ENCODE assay signal across 26 mouse cellular contexts in genomic region chr2:93497221-93497620, GRCm38 (mm10). TPM values are rescaled to one million over a fixed set of nuclear protein-coding genes. Genes with fewer than 3 reads are reported as not detected.
DNase-seq lines count a peak whose midpoint lies in the region; ATAC-seq lines count a peak whose summit lies in the region.
"Had no signal": no experiment of that assay in that cellular context is flagged by ENCODE, and none has a peak within 500 bp of the region (broad histone marks: within the 10 kb centered on the region; RNA-seq: fewer than 3 reads in every experiment).

No protein-coding gene starts in this region.

- H3K4me1 ChIP-seq in midbrain, embryonic 11.5 days (ENCODE audit: control insufficient read depth, insufficient read depth, low read length): no peaks in the 10 kb centered on the region
- no peaks in the 10 kb centered on the region for H3K4me1 ChIP-seq in midbrain, embryonic 15.5 days
- H3K4me1 ChIP-seq in embryonic facial prominence, embryonic 10.5 days: peaks cover 21% of the 10 kb centered on the region
- peaks cover 49% of the 10 kb centered on the region for H3K4me1 ChIP-seq in limb, embryonic 10.5 days
- H3K4me1 ChIP-seq: forebrain, embryonic 12.5 days; forebrain, embryonic 15.5 days; heart, embryonic 10.5 days; heart, embryonic 13.5 days had no signal

- WGBS in midbrain, embryonic 11.5 days: 80% methylated on average over 5 of the region's 5 CpGs
- WGBS in midbrain, embryonic 15.5 days: 87% methylated on average over 5 of the region's 5 CpGs
- 92% methylated on average over 5 of the region's 5 CpGs for WGBS in embryonic facial prominence, embryonic 10.5 days
- 92% methylated on average over 5 of the region's 5 CpGs for WGBS in limb, embryonic 10.5 days

- peak; percentile 49 for DNase-seq in midbrain, embryonic 11.5 days (ENCODE audit: low spot score, missing footprints)
- no peak for DNase-seq in embryonic facial prominence, embryonic 10.5 days (ENCODE audit: low spot score)
- DNase-seq in limb, embryonic 10.5 days (ENCODE audit: low spot score): no peak
- no peak for DNase-seq in B cell, adult 2 months
- no peak for DNase-seq in spleen, adult 18-20 months
- no peak for DNase-seq in kidney, adult 18-20 months
- DNase-seq in left cerebral cortex, adult 11 months (ENCODE audit: low spot score): no peak
- DNase-seq: adrenal gland, postnatal 14 days; cerebellum, adult 11 months; cerebellum, adult 9-10 months; cerebellum, postnatal 14 days; gastrocnemius, postnatal 25 days; heart, adult 2 months; heart, postnatal 14 days; heart, postnatal 4 days had no signal

- H3K9ac ChIP-seq in midbrain, embryonic 11.5 days (ENCODE audit: low read length): no peak overlapping the region
- no peak overlapping the region for H3K9ac ChIP-seq in midbrain, embryonic 15.5 days
- H3K9ac ChIP-seq: embryonic facial prominence, embryonic 13.5 days; forebrain, embryonic 12.5 days; forebrain, embryonic 15.5 days; heart, embryonic 13.5 days; hindbrain, embryonic 12.5 days; hindbrain, embryonic 15.5 days had no signal

- H3K4me2 ChIP-seq in midbrain, embryonic 11.5 days: no peak overlapping the region
- no peak overlapping the region for H3K4me2 ChIP-seq in midbrain, embryonic 15.5 days
- H3K4me2 ChIP-seq: embryonic facial prominence, embryonic 13.5 days; forebrain, embryonic 12.5 days; forebrain, embryonic 15.5 days; heart, embryonic 13.5 days; hindbrain, embryonic 12.5 days; hindbrain, embryonic 15.5 days had no signal

- H3K4me3 ChIP-seq in midbrain, embryonic 11.5 days (ENCODE audit: low read depth, low read length): no peak overlapping the region
- H3K4me3 ChIP-seq in midbrain, embryonic 15.5 days: no peak overlapping the region
- no peak overlapping the region for H3K4me3 ChIP-seq in embryonic facial prominence, embryonic 10.5 days
- H3K4me3 ChIP-seq in limb, embryonic 10.5 days: no peak overlapping the region
- H3K4me3 ChIP-seq: embryonic facial prominence, embryonic 13.5 days; erythroblast, embryonic 14.5 days; forebrain, embryonic 12.5 days; forebrain, embryonic 15.5 days; heart, adult 2 months; heart, embryonic 10.5 days; heart, embryonic 13.5 days; hindbrain, embryonic 12.5 days; hindbrain, embryonic 15.5 days had no signal

- no peak overlapping the region for H3K27ac ChIP-seq in midbrain, embryonic 11.5 days (ENCODE audit: low read depth, low read length)
- H3K27ac ChIP-seq in midbrain, embryonic 15.5 days: no peak overlapping the region
- H3K27ac ChIP-seq in embryonic facial prominence, embryonic 10.5 days (replicated peaks): 0 out of 2 replicates have a peak overlapping the region, but pooled peaks have one; percentile 19
- H3K27ac ChIP-seq in limb, embryonic 10.5 days: peak overlapping the region; percentile 37; the same call in 1 of the 2 replicates
- H3K27ac ChIP-seq: embryonic facial prominence, embryonic 13.5 days; forebrain, embryonic 12.5 days; forebrain, embryonic 15.5 days; heart, adult 2 months; heart, embryonic 10.5 days; heart, embryonic 13.5 days; hindbrain, embryonic 12.5 days; hindbrain, embryonic 15.5 days had no signal

- ATAC-seq in midbrain, embryonic 11.5 days (ENCODE audit: low FRiP score): no peak
- ATAC-seq in midbrain, embryonic 15.5 days (replicated peaks): no peak
- ATAC-seq: CD4-positive, CD25-positive, alpha-beta regulatory T cell, adult 4 months; forebrain, embryonic 15.5 days; Patski had no signal

- no peaks in the 10 kb centered on the region for H3K9me3 ChIP-seq in midbrain, embryonic 11.5 days (ENCODE audit: control insufficient read depth, low read length)
- no peaks in the 10 kb centered on the region for H3K9me3 ChIP-seq in midbrain, embryonic 15.5 days
- H3K9me3 ChIP-seq in embryonic facial prominence, embryonic 10.5 days: no peaks in the 10 kb centered on the region
- H3K9me3 ChIP-seq in limb, embryonic 10.5 days (replicated peaks): no peaks in the 10 kb centered on the region
- H3K9me3 ChIP-seq: embryonic facial prominence, embryonic 13.5 days; forebrain, embryonic 12.5 days; forebrain, embryonic 15.5 days; heart, embryonic 10.5 days; heart, embryonic 13.5 days; hindbrain, embryonic 12.5 days; hindbrain, embryonic 15.5 days had no signal

- no peaks in the 10 kb centered on the region for H3K27me3 ChIP-seq in midbrain, embryonic 11.5 days (ENCODE audit: control insufficient read depth, insufficient read depth, low read length)
- no peaks in the 10 kb centered on the region for H3K27me3 ChIP-seq in midbrain, embryonic 15.5 days (replicated peaks)
- no peaks in the 10 kb centered on the region; the same call in 1 of the 2 replicates for H3K27me3 ChIP-seq in embryonic facial prominence, embryonic 10.5 days (replicated peaks; ENCODE audit: low read depth, poor library complexity, severe bottlenecking)
- H3K27me3 ChIP-seq in limb, embryonic 10.5 days (ENCODE audit: low read depth, poor library complexity, severe bottlenecking): 0 out of 2 replicates have a peak, but pooled peaks cover 12% of the 10 kb centered on the region
- H3K27me3 ChIP-seq: embryonic facial prominence, embryonic 13.5 days; forebrain, embryonic 12.5 days; forebrain, embryonic 15.5 days; hindbrain, embryonic 12.5 days; hindbrain, embryonic 15.5 days had no signal

- no peaks in the 10 kb centered on the region for H3K36me3 ChIP-seq in midbrain, embryonic 11.5 days (ENCODE audit: control insufficient read depth, insufficient read depth, low read length)
- H3K36me3 ChIP-seq in midbrain, embryonic 15.5 days (replicated peaks): no peaks in the 10 kb centered on the region
- no peaks in the 10 kb centered on the region for H3K36me3 ChIP-seq in embryonic facial prominence, embryonic 10.5 days (replicated peaks)
- H3K36me3 ChIP-seq in limb, embryonic 10.5 days: no peaks in the 10 kb centered on the region
- H3K36me3 ChIP-seq: embryonic facial prominence, embryonic 13.5 days; forebrain, embryonic 12.5 days; forebrain, embryonic 15.5 days; heart, embryonic 10.5 days; heart, embryonic 13.5 days; hindbrain, embryonic 12.5 days; hindbrain, embryonic 15.5 days had no signal

RNA-seq across cellular contexts. Expression of gene Cd82, which starts 34.3 kb away (rescaled TPM):
- 3.7 and 4.0 TPM in 2 replicates for polyA plus RNA-seq in midbrain, embryonic 11.5 days (2014; fragmentation: Nextera tagmentation; extraction: Ambion mirVana)
- polyA plus RNA-seq in midbrain, embryonic 15.5 days (2015; fragmentation: Nextera tagmentation; extraction: Ambion mirVana): 22.1 and 24.8 TPM in 2 replicates
- 5.2 and 7.3 TPM in 2 replicates for polyA plus RNA-seq in embryonic facial prominence, embryonic 10.5 days (2016; fragmentation: Nextera tagmentation; extraction: Ambion mirVana)
- polyA plus RNA-seq in limb, embryonic 10.5 days (2016; fragmentation: Nextera tagmentation; extraction: Ambion mirVana): 4.1 and 7.2 TPM in 2 replicates

Comparison
In these comparisons a context has a peak if more than half of its experiments do, and no peak if none do; other contexts are left out.
1. H3K27ac ChIP-seq: peak in embryonic facial prominence, embryonic 10.5 days (single experiment) and limb, embryonic 10.5 days (single experiment); none in midbrain, embryonic 11.5 days (single experiment) and midbrain, embryonic 15.5 days (single experiment).